Mouse (Mus musculus): ENCODE measurements around the gene Pet2. TPM values are rescaled to one million over a fixed set of nuclear protein-coding genes. Genes with fewer than 3 reads are reported as not detected.

Pet2 gene
- polyA plus RNA-seq (2015; fragmentation: Nextera tagmentation; extraction: Ambion mirVana): not detected in 2 replicates

- Histone ChIP-seq H3K36me3 (no peaks in the 10 kb centered on the region), H3K4me3 (no peak within 1 kb of the TSS), H3K27ac (replicated peaks) (no peak within 1 kb of the TSS), H3K4me2 (no peak within 1 kb of the TSS), H3K9me3 (0 out of 2 replicates have a peak, but pooled peaks cover 4% of the 10 kb centered on the region), H3K4me1 (no peaks in the 10 kb centered on the region), H3K9ac (no peak within 1 kb of the TSS), H3K27me3 (replicated peaks) (no peaks in the 10 kb centered on the region)
- ATAC-seq (ENCODE audit: extremely low read depth, insufficient number of reproducible peaks, low FRiP score, low TSS enrichment): no peak
- WGBS: 89% methylated on average over 9 of the region's 9 CpGs
These were observed at the start of gene Pet2 for GRCm38 (mm10) chrX:89409589-89409988. Gene Pet2, minus strand, starts transcription at chrX:89409689.
